Mouse (Mus musculus): Measurements from ENCODE around the gene Cd3eap. TPM values are rescaled to one million over a fixed set of nuclear protein-coding genes. Genes with fewer than 3 reads are reported as not detected.
A peak's percentile ranks its signal among the peaks of the same experiment; 100 is the strongest.

Cd3eap gene
- polyA plus RNA-seq, 1 experiment from 2014 or later, result 18.7 TPM

DNA sequence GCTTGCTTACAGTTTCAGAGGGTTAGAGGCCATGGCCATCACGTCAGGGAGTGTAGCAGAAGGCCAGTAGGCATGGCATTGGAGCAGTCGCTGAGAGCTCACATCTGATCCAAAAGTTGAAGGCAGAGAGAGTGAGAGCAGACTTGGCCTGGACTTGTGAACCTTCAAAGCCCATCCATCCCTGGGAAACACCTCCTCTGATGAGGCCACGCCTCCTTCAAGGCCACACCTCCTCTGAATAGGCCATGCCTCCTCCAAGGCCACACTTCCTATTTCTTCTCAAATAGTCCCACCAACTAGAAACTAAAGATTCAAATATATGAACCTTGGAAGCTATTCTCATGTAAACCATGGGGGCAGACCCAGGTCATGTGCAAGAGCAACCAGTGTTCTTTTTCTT, 23.7 kb downstream of the Cd3eap start:
- no peak for DNase-seq (ENCODE audit: low spot score)

DNA sequence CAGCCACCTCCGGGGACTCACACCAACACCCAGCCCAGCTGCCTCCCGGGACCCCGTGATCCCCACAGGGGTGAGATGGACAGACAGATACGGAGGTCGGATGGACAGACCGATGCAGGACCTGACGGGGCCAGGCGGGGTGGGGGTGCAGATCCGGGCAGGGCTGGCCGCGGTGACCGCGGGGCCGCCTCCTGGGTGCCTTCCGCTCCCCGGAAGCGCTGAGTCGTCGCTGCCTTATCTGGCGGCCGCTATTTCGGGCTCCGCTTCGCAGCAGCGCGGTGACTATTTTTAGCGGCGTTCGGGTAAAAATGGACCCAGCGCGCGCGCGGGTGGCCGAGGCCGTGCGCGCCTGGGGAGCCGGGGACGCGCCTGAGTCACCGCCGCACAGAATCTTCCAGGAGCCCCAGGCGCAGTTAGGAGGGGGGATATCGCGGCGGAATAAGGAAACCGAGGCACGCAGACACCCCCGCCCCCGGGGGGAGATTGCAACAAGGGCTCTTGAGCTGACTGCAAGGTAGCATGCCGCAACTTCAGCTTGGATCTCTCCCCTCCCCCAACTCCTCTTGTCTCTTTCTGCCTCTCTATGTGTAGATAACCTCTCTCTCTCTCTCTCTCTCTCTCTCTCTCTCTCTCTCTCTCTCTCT, 26.5 kb downstream of the Cd3eap start:
- peak; percentile 68 for DNase-seq (ENCODE audit: low spot score)

DNA sequence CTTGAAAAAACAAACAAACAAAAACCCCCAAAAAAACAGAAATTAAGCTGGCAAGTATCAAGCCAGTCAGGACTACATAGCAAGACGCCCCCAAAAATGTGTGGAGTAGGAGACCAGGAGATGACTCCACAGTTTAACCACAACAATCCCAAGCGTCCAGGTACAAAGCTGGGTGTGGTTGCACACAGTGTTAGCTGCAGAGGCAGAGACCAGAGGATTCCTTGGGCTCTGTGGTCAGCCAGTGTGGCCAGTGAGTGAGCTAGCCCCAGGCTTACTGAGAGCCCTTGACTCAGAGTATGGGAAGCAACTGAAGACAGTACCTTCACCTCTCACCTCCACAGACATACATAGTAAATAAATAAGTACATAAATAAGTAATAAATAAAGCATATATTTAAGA, 27.4 kb downstream of the Cd3eap start:
- DNase-seq (ENCODE audit: low spot score), result no peak

DNA sequence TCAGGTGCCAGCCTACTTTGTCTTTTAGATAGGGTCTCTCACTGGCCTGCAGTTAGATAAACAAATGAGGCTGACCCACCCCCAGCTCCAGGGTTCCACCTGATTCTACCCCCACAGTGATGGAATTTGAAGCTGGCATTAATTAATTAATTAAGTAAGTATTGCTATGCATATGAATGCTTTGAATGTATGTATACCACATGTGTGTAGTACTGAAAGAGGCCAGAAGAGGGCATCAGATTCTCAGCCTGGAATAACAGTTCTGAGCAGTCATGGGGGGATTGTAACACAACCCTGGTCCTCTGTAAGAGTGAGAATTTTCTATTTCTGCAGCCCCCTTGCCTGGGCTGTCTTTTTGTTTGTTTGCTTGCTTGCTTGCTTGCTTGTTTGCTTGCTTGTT, 30.9 kb downstream of the Cd3eap start:
- DNase-seq (ENCODE audit: low spot score), result no peak

DNA sequence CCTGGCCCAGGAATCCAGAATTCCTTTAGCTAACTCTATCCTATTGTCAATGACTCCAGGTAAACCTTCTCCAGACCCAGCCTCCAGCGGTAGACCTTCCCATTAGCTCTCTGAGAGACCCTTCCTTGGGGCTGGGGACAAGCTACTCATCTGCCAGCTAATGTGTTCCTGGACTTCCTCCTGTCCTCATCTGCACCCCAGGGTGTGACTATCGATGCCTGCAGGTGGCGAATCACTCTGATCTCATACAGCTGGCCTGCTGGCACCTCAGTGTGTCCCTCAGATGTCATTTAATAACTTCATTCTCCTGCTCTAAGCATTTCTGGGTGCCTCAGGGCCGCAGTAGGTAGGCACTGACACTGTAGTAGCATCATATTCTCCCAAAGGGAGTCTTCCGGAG, 31.5 kb downstream of the Cd3eap start:
- DNase-seq (ENCODE audit: low spot score), result no peak

DNA sequence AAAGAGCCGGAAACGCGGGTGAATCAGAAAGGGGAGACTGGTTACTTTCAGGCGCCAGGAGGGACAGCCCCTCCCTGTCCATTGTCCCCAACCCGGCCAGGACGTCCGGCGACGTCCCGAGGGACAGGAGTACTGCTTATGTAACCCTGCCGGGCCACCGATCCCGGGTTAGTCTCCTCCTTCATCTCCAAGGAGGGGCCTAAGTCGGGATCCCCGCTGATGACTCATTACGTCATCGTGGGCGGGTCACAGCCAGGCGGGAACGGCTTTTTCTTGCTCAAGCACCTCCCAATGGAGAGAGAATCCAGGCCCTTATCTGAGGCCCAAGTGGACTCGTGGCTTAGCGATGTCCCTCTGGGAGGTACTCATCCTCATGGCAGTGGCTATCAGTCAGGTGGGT, 32.2 kb downstream of the Cd3eap start:
- DNase-seq (ENCODE audit: low spot score), result no peak

DNA sequence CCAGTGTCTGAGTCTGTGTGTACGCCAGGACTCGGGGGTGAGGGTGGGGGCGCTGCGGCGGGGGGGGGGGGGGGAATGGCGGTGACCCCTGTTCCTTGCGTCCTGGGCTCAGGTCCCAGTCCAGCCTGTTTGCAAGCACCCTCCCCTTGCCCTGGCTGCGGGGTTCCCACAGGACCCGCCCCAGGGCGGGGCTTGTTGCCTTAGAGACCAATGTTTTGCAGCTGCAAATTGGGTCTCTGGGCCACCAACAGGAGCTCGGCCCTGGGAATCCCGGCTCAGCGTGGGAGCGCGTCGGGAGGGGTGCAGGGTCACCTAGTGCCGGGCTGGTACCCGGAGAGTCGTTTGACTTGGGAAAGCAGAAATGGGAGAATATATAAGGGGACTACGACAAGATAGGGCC, 32.9 kb downstream of the Cd3eap start:
- DNase-seq (ENCODE audit: low spot score), result peak; percentile 67

DNA sequence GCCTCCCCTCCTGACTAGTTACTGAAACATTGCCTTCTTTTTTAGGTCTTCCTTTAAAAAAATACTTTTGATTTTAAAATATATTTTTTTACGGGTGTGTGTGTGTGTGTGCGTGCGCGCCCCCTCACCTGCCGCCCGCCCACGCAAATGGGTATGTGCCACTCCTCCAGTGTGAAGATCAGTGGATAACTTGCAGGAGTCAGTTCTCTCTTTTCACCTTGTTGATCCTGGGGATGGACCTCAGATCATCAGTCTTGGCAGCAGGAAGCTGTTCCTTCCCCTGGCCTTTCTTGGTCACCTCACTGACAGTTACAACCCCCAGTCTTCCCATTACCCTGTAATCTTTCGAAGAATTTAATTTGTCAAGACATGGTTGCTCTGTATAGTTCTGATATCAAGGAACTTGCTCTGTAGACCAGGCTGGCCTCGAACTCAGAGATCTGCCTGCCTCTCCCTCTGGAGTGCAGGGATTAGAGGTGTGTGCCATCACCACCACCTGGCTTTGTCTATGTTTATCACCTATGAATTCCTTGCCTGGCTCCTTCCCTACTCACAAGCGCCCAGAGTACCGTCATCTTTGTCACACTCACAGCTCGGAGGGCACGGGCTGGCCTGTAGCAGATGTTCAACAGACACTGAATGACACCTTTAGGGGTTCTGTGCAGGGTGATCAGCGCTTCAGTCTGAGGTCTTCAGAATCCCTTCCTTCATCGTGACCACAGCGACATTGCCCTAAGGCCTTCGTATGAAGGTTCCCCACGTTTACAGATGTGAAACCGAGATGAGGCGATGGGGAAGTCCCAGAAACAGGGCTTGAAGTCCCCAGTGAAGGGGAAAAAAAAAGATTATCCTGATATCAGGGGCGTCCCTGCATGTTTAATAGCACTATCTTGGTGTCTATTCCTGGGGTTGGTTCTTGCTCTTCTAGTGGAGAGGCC, 33.8 kb downstream of the Cd3eap start:
- no peak for DNase-seq (ENCODE audit: low spot score)

DNA sequence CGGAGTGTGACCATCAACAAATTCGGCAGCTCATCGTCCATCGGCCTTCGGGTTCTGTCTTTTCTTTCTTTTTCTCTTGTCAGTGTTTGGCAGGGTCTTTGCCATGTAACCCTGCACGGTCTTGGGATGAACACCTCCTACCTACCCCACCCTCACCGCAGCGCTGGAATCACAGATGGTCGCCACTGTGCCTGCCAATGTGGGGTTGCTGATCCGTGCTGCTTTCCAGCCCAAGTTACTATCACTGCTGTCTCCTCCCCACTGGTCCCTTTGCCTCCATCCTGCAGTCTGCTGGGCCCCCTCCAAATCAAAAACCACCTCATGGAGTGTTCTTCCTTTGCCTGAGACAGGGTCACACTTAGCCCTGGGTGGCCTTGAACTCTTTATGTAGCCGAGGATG, 35.1 kb downstream of the Cd3eap start:
- no peak for DNase-seq (ENCODE audit: low spot score)

DNA sequence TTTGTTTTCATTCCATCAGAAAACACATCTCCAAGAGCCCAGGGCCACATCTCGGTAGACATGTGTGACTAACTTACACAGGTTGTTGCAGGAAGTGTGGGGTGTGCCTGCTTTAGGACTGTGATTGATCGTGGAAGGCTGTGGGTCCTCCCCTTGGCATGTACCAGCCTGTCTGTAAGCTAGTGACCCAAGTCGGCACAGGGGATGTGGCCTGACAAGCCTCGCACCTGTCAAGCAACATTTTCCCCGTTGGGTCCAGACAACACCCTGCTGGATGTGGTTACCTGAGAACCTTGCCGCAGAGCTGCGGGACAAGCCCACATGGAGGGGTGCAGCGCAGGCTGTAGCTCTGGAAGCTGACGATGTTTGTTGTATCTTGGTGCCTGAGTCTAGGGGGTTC, 36.8 kb downstream of the Cd3eap start:
- no peak for DNase-seq (ENCODE audit: low spot score)

DNA sequence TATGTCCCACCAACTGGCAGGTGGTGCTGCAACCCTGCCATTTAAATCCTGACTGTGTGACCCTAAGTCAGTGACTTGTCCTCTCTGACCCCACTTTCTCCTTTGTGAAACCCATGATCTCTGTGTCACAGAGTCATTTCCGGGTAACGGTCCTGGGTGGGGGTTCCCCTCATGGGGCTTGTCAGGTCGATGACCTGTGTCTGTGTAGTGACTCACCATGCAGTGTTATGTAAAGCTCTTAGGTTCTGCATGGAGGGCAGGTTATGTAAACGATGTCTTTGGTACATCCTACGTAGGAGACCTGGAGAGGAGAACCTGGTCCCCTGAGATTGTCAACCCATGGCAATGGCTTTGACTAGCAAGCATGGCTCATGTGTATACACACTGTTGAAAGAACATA, 37.8 kb downstream of the Cd3eap start:
- DNase-seq (ENCODE audit: low spot score), result no peak

DNA sequence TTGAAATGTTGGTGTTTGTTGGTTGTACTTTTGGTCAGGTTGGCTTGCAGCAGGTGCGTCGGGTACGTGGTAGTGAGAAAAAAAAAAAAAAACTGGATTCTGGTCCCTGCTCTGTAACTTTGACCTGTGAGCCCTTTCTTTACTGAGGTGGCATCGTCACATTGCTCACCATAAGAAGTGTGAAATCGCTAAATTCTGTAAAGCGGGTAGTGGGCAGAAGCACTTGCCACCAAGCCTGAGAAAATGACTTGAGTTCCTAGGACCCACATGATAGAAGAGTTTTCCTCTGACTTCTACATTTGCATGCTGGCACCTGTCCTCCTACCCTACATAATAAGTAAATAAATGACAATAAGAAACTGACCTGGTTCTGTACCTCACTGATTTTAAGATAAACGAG, 38.6 kb downstream of the Cd3eap start:
- no peak for DNase-seq (ENCODE audit: low spot score)

DNA sequence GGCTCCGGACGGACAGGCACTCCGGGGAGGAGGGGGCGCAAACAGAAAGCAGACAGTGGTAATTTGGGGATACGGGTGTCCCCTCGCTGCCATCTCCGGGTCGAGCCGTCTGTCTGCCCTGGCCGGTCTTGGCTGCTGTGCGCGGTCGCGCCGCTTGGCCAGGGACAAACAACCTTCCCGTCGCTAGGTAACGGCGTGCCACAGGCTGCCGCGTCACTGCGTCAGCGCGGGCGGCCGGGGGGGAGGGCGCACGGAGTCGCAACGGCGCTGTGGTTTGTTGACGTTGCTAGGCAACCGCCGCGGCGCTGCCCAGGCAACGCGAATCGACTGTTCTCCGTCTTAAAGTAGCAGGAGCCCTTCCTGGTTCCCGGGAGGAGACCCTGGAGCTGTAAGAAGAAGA, 39.4 kb downstream of the Cd3eap start:
- peak; percentile 94 for DNase-seq (ENCODE audit: low spot score)

DNA sequence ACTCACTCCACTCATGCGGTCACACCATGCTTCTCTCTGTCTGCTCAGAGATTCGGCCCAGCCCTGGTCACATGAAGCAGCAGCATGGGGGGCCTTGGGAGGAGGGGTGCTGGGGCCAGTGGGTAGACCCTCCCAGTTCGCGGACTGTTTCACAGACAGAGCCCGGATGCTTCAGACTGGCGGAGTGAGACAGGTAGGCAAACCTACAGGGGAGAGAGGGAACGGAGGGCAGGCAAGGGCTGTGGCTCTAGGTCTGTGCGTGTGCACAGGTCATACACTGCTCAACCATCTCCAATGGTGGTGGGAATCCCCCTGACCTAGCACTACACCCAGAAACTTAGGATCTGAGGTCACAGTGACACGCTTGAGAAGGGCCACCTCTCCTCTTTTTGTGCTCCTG, 39.8 kb downstream of the Cd3eap start:
- no peak for DNase-seq (ENCODE audit: low spot score)

DNA sequence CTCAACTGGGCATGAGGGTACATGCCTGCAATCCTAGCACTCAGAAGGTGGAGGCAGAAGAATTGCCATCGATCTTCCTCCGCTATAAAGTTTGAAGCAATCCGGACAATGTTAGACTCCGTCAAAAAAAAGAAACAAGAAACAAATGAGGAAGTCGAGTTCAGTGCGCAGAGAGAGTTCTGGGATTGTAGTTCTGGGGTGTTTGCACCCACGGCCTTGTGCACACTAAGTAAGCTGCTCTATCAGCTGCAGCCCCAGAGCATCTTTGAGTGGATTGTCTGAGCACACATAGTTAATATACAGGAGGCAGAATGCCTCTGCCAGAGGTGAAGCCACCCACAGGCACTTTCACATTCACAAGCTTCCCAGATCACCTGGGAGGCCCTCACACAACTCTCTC, 40.6 kb downstream of the Cd3eap start:
- no peak for DNase-seq (ENCODE audit: low spot score)

DNA sequence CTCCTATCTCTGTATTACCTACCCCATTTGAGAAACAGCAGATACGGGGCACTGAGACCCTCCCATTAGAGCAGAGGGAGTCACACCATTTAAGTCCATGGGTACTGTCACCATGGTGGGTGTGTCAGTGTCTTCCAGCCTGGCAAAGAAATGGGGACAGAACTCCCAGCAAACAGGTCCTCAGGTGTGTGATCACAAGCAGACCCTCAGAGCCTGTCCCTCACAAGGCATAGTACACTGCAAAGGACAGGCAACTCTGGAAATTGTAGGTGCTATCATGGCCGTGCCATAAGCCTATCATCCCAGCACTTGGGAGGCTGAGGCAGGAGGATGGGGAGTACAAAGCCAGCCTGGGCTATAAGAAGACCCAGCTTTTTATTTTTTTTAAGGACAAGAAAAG, 41.1 kb downstream of the Cd3eap start:
- no peak for DNase-seq (ENCODE audit: low spot score)

DNA sequence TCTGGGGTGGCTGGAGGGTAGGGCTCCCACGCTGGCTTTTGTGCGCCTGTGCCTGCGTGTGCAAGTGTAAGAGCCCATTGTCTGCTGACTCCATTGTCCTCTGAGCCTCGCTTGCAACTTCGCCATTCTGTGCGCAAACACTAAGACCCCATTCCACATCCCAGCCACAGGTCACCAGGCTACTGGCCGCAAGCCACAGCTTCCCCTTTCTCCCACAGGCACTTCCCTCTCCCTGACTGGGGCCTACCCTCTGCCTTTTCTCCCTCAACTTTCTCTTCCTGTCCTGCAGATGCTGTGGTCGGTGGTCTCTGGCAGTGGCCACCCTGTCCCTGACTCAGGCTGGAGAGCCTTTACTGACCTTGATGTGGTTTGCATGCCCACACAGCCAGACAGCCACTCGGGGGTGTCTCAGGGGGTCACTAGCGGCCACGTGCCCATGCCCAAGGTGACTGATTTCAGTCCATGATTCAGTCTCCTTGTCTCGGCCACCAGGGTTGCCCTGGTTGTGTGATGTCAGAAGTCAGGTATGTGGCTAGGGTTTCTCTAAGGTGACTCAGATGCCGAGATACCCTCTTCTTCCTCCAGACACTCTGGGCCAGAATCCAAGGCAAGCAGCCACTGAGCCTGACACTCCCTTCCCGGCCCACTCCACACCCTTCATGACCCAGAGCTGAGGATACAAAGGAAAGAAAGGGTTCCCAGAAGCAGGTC, 42.7 kb downstream of the Cd3eap start:
- DNase-seq (ENCODE audit: low spot score), result no peak

DNA sequence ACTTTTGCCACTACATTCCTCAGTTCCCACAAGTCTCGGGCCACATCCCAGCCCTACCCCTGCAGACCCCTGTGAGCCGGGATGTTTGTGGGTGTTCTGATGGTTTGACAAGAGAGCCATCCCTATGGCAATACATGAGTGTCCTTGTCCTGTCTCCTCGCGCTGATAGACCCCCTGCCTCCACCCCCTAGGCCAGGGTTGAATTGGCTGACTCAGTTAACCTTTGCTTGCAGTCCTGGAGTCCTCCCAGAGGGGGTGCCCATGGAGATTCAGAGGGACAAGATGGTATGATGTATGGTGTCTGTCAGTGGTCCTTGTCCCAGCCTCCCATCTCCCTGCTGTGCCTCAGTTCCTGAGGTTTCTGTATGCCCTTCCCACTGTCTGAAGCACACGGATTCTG, 45.2 kb downstream of the Cd3eap start:
- no peak for DNase-seq (ENCODE audit: low spot score)

DNA sequence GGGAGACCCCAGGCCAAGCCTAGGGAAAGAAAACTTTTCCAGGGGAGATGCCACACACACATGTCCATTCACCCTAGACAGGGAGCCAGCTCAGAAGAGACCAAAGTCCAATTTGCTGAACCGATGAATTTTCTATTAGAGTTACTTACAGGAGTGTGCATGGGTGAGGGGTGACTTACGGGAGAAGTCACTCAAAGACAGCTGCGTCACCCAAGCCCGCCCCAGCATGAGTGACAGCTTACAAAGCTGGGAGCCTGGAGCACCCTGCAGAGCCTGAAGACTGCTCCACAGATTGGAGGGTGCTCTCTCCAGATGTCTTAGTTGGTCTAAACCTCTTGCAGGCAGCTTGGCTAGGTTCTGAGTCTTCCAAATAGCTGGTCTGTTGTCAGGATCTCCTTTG, 47.3 kb downstream of the Cd3eap start:
- no peak for DNase-seq (ENCODE audit: low spot score)

DNA sequence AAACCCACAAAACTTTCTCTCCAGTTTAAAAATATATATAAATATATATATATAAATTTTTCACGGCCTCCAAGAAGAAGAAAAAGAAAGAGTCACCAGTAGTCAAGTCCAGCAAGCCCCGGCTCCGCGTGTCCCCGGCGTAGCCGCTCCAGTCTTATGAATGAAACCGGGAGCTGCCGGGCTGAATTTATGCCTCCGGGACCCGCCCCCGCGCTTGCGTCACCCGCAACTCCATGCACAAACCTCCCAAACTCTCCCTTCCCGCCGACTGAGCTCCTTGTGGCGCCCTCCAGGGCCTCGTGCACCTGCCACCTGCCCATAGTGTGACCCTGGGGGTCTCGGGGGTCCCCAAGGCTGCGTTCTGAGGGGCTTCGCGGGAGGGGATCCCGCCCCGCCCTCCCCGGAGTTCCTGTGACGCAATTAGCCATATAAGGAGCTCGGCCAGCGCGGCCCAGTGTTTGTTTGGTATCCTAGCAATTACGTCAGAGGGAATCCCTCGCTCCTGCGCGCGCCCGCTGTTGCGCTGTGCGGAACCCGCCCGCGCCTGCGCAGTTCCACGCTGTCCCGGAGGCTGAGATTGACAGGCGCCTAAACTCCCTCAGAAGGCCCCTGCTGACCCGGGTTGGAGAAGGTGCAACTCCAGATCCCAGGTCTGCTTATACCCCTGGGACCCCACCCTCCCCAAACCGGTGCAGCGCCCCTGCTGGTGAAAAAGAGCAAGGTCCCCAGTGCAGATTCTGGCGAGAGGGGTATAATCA, 49.2 kb downstream of the Cd3eap start, which contains the start of gene Fosb:
Gene Fosb (minus strand): TSS at position 168 of the 758 bp plus-strand sequence.
- peak; percentile 97 for DNase-seq (ENCODE audit: low spot score)

DNA sequence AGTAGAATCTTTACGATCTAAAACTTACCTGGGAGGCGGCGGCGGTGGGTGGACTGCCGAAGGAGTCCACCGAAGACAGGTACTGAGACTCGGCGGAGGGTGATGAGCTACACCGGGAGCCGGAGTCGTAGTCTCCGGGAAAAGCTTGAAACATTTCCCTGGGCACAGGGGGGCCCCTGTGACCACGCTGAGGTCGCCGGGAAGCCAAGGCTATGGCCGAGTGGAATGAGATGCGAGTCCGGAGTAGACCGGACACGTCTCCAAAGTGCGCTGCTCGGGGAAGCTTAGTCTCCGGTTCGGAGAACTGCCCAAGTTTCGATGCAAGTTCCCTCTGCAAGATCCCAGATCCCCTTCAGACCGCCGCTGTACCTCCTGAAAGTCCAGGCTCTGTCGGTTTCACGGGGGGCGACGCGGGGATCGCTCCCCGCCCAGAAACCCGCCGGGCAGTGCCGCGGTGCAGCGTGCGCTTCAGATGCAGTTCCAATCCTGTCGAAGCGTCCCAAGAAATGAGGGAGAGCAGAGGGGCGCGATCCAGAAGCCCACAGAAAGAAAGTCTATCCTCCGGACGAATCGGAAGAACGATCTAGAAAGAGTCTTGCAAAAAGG, 49.9 kb downstream of the Cd3eap start:
- no peak for DNase-seq (ENCODE audit: low spot score)

All from thymus, postnatal 0 days (tissue).